Mouse (Mus musculus) telencephalon, adult 2 months (tissue): ENCODE measurements around the gene Cemip2.

Experiments
- DNase-seq: peaks from one replicate; pipeline ENCODE4 v3.0.0-alpha.2; 2011; ENCODE audit warnings: low read depth, low spot score

Cemip2 gene

DNA sequence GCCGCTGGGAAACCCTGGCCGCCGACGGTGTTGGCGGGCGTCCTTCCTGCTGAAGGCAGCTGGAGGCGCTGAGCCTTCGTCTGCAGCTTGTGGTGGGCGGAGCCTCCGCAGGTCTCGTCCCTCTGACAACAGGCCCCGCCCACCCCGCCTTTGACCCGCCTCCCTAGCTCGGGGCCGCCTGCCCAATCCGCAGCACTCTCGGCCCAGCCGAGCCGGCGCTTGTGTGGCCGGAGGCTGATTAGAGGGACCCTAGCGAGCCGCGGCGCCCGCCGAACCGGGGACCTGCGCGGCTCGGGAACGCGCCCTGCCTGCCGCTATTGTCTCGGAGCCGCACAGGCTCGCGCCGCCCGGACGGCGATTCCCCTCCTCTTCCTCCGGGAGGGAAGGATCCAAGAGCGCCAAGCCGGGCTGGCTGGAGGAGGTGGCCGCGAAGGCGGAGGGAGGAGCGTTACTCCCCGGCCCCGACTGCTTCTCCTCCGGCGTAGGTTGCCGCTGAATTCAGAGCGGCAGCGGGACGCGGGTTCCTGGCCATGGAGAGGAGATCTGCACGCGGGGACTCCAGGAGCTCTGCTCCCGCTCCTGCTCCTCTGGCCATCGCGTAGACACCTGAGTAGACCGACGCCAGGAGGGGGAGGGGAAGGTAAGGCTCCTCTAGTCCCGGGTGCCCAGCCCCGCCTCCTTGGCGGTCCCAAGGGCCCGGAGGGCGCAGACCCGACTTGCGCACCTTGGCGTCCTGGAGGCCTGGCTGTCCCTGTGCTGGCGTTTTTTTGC lies at the start of gene Cemip2:
Gene Cemip2, plus strand, starts transcription at position 196 of the 771 bp plus-strand sequence.
- peak; percentile 82 for DNase-seq

DNA sequence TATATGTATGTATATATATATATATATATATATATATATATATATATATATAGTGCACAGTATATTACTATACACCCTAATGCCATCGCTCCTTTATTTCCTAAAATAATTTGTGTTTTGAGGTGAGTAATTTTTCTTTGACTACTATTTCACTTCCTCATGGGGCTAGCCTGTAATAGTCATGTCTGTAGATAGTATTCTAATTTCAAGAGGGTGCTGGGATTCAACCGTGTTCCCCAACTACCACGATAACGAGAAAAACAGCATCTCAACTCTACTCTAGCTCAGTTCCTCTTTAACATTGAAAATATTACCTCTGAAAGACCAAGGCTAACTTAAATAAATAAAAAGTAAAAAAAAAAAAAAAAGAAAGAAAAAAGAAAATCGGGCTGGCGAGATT lies 49.8 kb upstream of the Cemip2 start:
- DNase-seq: no peak

DNA sequence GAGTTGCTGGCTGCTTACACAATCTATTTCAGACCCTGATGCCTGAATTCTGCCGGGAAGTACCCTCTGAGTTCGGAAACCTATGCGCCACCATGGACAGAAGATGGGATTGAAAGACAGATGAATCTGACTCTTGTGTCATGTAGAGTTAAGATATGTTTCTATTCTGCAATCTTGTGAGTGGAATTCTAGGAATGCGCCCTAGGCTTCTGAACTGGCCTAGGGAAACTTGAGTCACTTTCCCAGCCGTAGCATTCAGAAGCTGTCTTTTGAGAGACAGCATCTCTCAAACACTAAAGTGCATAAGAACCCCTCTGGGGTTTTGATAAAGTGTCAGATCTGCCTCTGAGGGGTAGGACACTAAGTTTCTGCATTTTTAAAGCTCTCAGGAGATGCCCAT lies 46.3 kb upstream of the Cemip2 start:
- DNase-seq: no peak

DNA sequence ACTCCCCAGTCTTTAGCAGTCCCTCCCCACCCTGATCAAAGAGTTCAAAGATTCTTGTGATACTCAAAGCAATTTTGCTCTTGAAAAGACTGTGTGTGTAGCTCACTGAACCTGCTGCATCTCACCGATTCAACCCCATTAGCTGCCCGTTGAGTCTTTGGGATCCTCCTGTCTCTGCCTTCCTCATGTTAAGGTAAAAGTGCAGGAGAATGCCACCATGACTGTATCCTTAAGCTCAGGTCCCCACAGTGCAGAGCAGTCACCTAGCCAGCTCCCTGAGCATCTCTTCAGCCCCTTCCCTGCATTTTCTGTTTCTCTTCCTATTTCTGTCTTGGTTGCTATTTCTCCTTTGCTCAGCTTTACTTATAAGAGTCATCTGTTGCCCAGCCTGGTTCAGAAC lies 45.0 kb upstream of the Cemip2 start:
- no peak for DNase-seq

DNA sequence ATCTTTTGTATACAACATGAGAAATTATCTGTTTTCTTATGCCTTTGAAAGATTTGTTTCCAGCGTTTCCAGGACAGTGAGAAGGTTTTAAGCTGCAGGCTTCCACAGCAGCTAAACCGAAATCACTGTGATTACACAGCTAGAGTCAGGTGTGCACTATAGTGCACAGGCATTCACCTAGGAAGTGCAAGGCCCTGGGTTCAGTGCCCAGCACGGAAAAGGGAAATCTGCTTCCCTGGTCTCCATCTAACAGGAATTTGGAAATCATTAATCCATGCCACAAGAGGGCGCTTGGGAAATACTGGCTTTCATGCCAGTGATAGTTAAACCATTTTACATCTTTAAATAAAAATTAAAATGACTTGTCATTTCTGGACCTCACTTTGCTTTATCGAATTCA lies 44.0 kb upstream of the Cemip2 start:
- no peak for DNase-seq

DNA sequence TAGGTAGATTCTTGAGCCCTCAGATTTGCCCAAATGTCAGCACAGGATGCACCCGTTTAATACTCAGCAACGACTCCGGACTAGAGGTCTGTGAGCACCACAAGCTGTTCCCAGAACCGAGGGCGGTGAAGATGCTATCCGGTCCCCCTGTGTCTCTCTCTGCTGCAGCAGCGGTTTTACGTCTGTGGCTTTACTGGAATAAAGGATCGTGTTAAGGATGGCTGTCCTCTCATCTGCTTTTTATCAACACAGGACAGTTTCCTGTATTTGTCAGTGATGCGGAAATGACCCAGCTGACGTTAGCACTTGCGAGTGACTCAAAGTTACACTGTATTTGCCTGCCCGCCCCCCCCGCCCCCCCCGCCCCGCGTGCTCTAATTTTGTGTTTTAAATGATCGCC lies 40.7 kb upstream of the Cemip2 start:
- no peak for DNase-seq

DNA sequence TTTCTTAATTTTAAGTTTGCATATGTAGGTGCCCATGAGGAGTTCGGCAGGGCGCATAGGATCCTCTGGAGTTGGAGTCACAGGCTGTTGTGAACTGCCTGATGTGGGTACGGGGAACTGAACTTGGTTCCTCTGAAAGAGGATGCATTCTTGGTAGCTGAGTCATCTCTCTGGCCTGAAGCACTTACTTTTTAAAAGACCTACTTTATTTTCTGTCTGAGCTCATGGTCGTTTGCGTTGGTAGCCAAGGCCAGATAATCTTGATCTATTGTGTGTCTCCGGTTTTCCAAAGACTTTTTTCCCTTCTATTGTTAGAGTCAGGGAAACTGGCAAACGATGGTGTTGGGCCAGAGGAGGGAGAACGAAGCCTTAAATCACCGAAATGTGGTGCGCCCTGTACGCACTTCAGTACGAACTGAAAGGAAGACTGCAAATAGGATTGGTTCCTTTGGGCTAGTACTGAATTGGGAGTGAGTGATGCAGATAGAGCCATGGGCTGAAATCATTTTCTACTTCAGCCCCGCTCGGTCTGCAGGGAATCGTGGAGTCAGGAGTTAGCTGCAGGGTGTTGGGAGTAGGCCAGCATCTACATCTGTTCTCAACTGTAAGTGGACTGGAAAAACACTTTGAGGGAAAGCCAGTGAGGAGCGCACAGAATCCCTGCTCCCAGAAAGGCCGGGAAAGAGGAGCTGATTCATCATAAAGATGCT lies 40.1 kb upstream of the Cemip2 start:
- no peak for DNase-seq

DNA sequence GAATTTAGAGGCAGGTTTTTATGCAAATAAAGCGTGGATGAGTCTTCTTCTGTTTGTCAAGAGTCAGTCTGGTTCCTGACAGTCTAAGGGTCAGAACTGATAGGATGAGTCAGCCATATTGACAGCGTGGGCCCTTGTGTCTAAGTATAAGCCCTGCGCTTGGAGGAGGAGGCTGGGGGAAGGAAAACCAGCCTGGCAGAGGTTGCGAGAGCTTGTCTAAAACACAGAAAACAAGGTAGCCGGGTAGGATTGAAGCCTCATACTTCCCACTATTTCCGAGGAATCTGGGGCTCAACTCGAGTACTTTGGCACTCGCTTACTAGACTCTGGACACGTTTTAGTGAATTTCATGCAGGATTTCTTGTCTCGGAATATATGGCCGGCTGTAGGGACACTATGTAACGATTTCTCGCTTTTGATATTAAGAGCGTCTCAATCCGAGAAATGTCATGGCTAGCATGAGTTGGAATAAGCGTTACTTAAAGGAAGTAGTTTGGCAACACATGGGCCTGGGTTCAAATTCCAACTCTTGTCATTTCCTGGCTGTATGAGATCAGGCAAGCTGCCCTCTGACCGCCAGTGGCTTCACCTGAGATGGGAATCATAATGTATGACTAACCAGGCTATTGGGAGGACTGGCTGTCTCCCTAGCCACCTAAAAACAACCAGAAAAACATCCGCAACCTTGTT lies 39.4 kb upstream of the Cemip2 start:
- DNase-seq: peak; percentile 79

DNA sequence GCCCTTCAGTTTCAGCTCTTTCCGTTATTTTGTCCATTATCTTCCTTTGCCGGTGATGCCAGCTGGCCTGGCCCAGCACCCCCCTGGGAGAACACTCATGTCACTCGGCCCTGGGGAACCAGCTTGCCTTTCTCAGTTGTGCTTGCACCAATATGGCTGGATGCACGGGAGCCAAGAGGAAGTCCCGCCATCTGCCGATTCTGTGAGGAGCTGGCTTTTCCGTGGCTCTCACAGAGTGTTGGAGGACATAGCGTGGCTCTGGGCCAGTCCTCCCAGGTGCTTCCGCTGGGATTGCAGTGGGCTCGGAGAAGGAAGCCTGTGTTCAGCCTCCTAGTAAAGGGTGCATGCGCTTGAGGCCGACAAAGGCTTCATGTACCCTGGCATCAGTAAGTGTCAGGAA lies 36.0 kb upstream of the Cemip2 start:
- peak; percentile 62 for DNase-seq

DNA sequence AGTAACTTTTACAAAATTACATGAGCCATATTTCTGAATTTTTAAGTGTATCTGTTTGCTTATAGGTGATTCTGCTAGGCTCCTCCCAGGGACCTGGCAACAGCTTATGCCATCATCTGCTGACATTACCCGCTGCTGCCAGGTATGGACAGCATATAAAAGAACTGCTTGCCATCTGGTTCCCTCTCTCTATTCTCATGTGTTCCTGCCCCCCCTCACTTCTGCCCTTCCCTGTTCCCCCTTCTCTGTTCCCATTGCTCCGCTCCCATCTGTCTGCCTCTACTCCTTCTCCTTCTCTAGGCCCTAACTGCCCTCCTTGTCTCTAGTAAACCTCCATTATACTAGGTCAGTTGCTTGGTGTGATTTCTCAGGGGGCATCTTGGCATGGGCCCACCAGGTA lies 32.6 kb upstream of the Cemip2 start:
- DNase-seq: no peak

DNA sequence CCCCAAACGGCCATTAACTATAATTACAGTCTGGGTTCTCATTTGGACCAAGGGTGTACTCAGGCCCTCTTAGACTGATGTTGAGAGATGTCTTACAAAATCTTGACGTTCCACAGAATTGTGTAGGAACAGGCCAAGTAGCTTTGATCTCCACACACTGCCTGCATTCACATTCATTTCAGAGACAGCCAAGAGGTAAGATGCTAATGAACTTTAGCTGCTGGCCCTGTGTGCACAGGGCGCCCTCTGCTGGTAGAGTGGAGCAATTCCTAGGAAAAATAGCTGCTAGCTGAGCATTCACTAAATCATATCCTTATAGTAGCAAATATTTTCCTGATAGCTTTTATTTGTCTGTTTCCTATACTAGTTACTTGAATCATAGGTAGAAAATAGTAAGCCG lies 30.8 kb upstream of the Cemip2 start:
- DNase-seq: no peak

DNA sequence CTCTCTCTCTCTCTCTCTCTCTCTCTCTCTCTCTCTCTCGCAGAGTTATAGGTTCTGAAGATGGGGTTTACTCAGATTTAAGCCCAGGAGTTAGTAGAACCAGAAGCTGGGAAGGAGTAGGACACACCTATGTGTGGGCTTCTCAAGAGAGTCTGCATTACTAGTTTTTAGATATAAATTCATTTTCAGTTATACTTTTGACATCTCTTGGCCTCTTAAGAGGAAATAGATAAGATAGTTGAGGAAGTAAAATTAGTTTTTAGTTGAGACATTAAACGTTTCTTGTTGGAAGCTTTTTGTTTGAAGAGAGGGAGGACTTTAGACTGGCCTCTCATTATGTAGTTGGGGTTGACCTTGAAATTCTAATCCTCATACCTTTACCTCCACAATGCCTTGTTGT lies 28.0 kb upstream of the Cemip2 start:
- no peak for DNase-seq

DNA sequence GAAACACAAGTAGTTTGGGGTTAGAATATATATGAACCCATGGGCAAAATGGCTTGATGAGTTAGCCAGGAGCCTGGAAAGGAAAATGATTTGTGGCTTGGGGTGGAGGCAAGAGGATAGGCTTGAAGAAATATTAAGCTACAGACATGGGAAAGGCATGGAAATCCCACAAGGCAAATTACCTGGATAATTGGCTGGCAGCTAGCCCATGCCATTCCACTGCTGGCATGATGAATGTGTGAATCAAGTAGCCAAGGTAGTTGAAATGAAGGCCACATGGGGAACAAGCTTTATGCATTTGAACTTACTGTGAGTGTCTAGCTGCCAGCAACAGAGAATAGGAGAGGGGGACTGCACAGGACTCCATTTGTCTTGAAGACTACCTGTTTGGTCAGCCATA lies 16.5 kb upstream of the Cemip2 start:
- no peak for DNase-seq

DNA sequence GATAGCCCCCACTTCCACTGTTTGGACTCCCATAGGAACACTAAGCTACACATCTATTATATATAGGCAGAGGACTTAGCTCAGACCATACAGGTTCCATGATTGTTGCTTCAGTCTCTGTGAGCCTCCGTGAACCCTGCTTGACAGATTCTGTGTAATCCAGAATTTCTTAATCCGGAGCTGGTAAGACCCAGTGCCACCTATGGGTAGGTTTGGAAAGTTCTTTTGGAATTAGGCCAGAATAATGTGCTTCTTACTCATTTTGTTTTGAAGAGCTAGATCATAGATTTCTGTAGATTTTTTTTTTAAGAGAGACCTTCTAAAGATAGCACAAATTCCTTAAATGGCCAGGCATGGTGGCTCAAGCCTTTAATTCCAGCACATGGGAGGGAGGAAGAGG lies 14.1 kb upstream of the Cemip2 start:
- no peak for DNase-seq

DNA sequence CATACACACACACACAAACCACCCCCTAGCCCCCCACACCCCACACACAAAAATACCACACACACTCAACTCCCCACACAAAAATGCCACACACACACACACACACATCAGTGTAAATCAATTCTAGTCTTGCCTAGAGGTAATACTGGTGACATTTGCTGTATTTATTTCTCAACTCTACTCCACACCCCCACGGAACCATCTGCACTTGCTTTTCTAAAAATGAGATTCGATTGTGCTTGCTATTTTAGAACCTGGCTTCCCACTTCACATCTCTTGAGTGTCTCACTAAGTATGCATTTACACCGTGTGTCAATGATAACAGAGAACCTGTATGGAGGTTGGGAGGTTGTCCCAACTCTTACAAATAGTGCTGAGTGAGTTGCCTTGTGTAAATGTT lies 13.4 kb upstream of the Cemip2 start:
- peak; percentile 88 for DNase-seq

DNA sequence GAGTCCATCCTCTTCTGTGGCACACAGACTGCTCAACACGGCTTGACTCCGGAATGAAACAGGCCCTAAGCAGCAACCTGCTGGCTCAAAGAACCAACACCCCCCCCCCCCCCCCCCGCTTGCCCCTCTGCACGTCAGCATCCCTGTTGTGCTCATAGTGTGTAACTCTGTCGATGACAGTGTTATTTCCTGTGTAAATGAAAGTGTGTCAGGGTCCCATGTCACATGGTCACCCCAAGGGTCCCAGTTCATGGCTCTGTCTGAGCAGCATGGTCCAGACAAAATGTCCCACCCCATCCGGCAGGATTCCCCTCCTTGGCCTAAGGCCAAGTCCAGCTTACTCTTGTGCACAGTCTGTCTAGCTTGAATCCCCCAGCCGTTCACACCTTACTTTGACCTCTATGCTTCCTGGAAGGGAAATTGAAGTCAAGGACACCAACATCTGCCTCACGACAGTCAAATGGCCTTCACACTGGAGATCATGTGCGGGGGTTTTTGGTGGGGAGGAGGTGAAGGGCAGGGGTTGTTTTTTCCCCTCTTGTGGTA lies 10.6 kb upstream of the Cemip2 start:
- no peak for DNase-seq

DNA sequence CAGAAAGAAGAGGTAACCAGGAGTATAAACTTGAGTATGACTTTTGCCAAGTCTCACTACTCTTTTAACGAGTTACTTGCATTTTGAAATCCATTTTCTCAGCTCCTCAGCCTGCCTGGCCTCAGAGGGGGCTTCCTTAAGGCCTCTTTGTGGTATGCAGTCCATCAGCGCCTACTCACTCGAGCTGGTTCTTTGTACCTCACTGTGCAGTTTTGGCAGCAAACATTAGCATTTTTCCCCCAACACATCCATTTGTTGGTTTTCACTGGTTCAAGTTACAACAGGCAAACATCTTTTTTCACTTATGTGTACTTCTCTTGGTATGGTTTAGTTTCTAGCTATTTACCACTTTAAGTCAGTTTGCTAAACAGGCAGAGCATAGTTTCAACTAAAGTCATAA lies 8.3 kb upstream of the Cemip2 start:
- DNase-seq: no peak

DNA sequence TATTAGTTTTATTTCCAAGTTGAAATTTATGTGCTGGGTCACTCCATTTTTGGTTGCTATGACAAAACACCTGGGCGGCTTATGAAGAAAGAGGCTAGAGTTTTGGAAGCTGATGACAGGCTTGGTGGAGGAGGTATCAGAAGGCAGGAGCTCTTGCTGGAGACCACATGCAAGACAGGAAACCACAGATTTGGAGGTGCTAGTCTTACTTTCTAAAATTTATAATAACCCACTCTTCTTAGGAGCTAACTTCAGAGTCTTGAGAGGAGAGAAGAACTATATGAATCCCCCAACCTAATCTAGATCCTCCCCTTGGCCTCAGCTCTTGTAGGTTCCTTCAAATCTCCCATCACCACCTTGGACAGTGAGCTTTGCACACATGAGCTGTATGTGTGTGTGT lies 6.6 kb upstream of the Cemip2 start:
- no peak for DNase-seq

DNA sequence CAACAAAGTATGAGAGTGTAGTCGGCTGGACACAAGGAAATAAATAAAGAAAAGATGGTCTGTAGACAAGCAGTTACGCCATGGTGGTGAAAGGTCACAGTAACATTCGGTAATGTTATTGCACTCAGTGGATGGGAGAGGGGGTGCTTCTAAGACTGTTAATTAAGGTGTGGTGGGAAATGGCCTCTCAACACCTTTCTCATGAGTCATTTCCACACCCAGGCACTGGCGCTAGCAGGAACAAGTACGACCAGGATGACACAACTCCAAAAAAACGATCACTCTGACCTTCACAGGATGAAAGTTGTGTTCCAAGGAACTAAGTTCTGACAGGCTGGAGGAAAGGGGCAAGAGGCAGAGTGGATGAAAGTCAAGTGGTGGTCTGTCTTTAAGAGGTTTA lies 4.5 kb upstream of the Cemip2 start:
- no peak for DNase-seq

DNA sequence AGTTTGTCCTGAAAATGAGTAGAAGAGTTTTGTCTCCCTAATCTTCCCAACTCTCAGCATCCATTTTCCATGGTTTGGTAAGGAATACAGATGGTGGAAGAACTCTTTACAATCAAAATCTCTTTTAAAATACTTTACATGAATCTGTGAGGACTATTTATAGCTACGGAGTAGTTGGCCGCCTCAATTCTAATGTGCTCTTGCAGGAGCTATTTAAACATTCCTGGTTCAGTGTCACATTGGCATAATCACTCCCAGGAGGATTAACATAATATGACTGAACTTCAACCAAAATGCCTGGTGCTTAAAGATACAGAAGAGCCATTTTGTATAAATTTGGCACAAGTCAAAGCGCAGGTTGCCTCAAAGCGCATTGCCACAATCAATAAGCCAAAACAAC lies 2.5 kb upstream of the Cemip2 start:
- DNase-seq: peak; percentile 65

DNA sequence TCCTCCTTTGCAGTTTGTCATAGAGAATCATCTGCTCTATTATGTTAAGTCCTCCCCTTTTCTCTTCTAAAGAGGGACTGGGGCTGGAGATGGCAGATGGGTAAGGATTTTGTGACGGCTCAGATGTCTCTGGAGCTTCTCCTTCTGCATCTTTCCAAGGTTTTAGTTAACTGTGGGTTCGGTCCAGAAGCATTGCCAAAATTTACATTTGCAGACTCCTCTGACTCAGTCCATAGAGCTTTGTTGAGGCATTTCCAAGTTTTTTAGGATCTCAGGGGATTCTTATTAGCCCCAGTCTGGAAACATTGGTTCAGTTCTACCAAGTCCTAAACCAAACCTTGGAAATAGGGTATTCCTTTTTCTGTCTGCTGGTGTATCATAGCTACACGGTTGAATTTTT lies 1.5 kb upstream of the Cemip2 start:
- no peak for DNase-seq

DNA sequence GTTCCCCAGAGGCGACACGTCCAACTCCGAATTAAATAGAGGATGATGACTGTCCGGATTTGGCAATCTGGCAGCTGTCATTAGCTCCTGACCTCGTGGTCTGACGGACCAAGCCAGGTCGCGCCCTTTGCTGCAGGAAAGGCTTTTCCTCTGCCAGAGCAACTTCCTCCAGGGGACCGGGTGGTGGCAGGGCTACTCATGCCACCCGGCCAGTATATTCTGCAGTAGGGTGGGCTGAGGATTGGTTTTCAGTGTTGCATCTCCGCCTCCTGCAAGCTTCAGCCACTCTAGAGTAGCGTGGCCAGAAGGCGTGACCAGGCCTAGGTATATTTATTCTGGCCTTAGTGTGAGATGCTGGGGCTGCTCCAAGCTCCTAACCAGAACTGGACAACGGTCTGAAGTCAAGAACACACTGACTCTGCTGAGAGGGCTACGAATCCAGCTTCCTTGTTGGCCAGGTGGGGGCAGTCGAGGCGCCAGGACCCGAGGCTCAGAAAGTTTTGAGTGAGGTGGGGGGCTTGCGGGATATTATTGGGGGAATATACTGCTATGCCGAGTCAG lies 891 bp upstream of the Cemip2 start:
- no peak for DNase-seq
